Mouse (Mus musculus) MEL (cell line): ENCODE measurements at regions not wholly inside any gene's neighbourhood (a gene's known extent, or its start where the extent isn't known, plus 50 kb on each side); places are given as distances from the start of the nearest gene placed in this dataset.

ENCODE experiments used
- DNase-seq: peaks from one replicate; pipeline ENCODE4 v3.0.0; 2011; ENCODE audit warnings: low read depth, low spot score
- H3K27ac ChIP-seq: 2 replicates; pipeline ENCODE4 v1.5.1; 2012; ENCODE audit warnings: low read depth, mild to moderate bottlenecking, control low read depth, low read length, moderate library complexity; ENCODE audit not compliant: control insufficient read depth
- H3K27me3 ChIP-seq, 2 experiments: fragments of 150-350 bp in 1 of 2; sonication (generic) in 1 of 2; 2 replicates each; pipeline ENCODE4 v1.6.1; 2012; ENCODE audit warnings: low read length in 2 of 2, mild to moderate bottlenecking in 2 of 2, improper control_type of control experiment in 1 of 2, moderate library complexity in 1 of 2; ENCODE audit not compliant: insufficient read depth in 2 of 2, control insufficient read depth in 1 of 2
- H3K36me3 ChIP-seq, 2 experiments: 2 replicates each; pipeline ENCODE4 v1.6.1; 2012 to 2014; ENCODE audit warnings: low read length in 2 of 2, improper control_type of control experiment in 1 of 2, inconsistent platforms in 1 of 2, mild to moderate bottlenecking in 1 of 2; ENCODE audit not compliant: insufficient read depth in 2 of 2, control insufficient read depth in 1 of 2
- H3K4me1 ChIP-seq, 2 experiments: fragments of 150-350 bp in 1 of 2; sonication (generic) in 1 of 2; 2 replicates each; pipeline ENCODE4 v1.6.1; 2012; ENCODE audit warnings: low read length in 2 of 2, improper control_type of control experiment in 1 of 2, mild to moderate bottlenecking in 1 of 2; ENCODE audit not compliant: insufficient read depth in 2 of 2, control insufficient read depth in 1 of 2
- H3K4me3 ChIP-seq, 2 experiments: fragments of 150-350 bp in 1 of 2; sonication (generic) in 1 of 2; 2 replicates each; pipeline ENCODE4 v1.5.1; 2012; ENCODE audit warnings: low read depth in 2 of 2, low read length in 2 of 2, mild to moderate bottlenecking in 2 of 2, moderate library complexity in 2 of 2, control low read depth in 1 of 2, improper control_type of control experiment in 1 of 2; ENCODE audit not compliant: control insufficient read depth in 1 of 2, insufficient read depth in 1 of 2
- H3K79me2 ChIP-seq: 2 replicates; pipeline ENCODE4 v1.6.1; 2012; ENCODE audit warnings: mild to moderate bottlenecking, low read length, moderate library complexity; ENCODE audit not compliant: control insufficient read depth, poor library complexity, insufficient read depth
- H3K9ac ChIP-seq: 2 replicates; pipeline ENCODE4 v1.6.1; 2012; ENCODE audit warnings: low read depth, mild to moderate bottlenecking, control low read depth, low read length, moderate library complexity; ENCODE audit not compliant: control insufficient read depth, poor library complexity, severe bottlenecking
- H3K9me3 ChIP-seq: fragments of 150-350 bp; sonication (generic); replicated peaks from 2 replicates; pipeline ENCODE4 v1.6.1; 2012; ENCODE audit warnings: mild to moderate bottlenecking, low read length, improper control_type of control experiment, moderate library complexity; ENCODE audit not compliant: insufficient read depth
- CHD1 ChIP-seq: IDR thresholded peaks from 2 replicates; pipeline ENCODE4 v1.6.1; 2012; ENCODE audit warnings: low read depth, mild to moderate bottlenecking, inconsistent platforms, low read length, improper control_type of control experiment
- CHD2 ChIP-seq: IDR thresholded peaks from 2 replicates; pipeline ENCODE4 v1.6.1; 2011; ENCODE audit warnings: low read length, improper control_type of control experiment
- E2F4 ChIP-seq: IDR thresholded peaks from 2 replicates; pipeline ENCODE4 v1.6.1; 2011; ENCODE audit warnings: low read depth, low read length, improper control_type of control experiment, borderline replicate concordance
- ELF1 ChIP-seq: IDR thresholded peaks from 2 replicates; pipeline ENCODE4 v1.6.1; 2014; ENCODE audit warnings: low read depth, mild to moderate bottlenecking, inconsistent platforms, low read length, improper control_type of control experiment, moderate library complexity
- EP300 ChIP-seq, 2 experiments: IDR thresholded peaks; 2 replicates each; pipeline ENCODE4 v1.6.1; 2011; ENCODE audit warnings: improper control_type of control experiment in 2 of 2, low read length in 2 of 2, low read depth in 1 of 2, mild to moderate bottlenecking in 1 of 2
- ETS1 ChIP-seq: IDR thresholded peaks from 2 replicates; pipeline ENCODE4 v1.6.1; 2012; ENCODE audit warnings: low read depth, mild to moderate bottlenecking, inconsistent platforms, low read length, improper control_type of control experiment, moderate library complexity
- GABPA ChIP-seq: IDR thresholded peaks from 2 replicates; pipeline ENCODE4 v1.6.1; 2012; ENCODE audit warnings: low read depth, mild to moderate bottlenecking, inconsistent platforms, low read length, improper control_type of control experiment, moderate library complexity
- GATA1 ChIP-seq: IDR thresholded peaks from 2 replicates; pipeline ENCODE4 v1.6.1; 2011; ENCODE audit warnings: low read depth, low read length, improper control_type of control experiment
- MAZ ChIP-seq: IDR thresholded peaks from 2 replicates; pipeline ENCODE4 v1.6.1; 2012; ENCODE audit warnings: low read depth, mild to moderate bottlenecking, inconsistent platforms, low read length, improper control_type of control experiment
- MEF2A ChIP-seq: IDR thresholded peaks from 2 replicates; pipeline ENCODE4 v1.6.1; 2014; ENCODE audit warnings: low read depth, mild to moderate bottlenecking, inconsistent platforms, low read length, improper control_type of control experiment; ENCODE audit not compliant: poor library complexity, insufficient replicate concordance, severe bottlenecking; ENCODE audit errors: extremely low read depth
- NRF1 ChIP-seq: IDR thresholded peaks from 2 replicates; pipeline ENCODE4 v1.6.1; 2014; ENCODE audit warnings: low read depth, mild to moderate bottlenecking, inconsistent platforms, low read length, improper control_type of control experiment, moderate library complexity; ENCODE audit not compliant: poor library complexity, insufficient read depth, severe bottlenecking
- POLR2A ChIP-seq, 2 experiments: IDR thresholded peaks; 2 replicates each; pipeline ENCODE4 v1.6.1; 2011 to 2012; ENCODE audit warnings: low read length in 2 of 2, mild to moderate bottlenecking in 2 of 2, control low read depth in 1 of 2, improper control_type of control experiment in 1 of 2, low read depth in 1 of 2, moderate library complexity in 1 of 2; ENCODE audit not compliant: control insufficient read depth in 1 of 2, insufficient read depth in 1 of 2, poor library complexity in 1 of 2
- POLR2AphosphoS2 ChIP-seq: IDR thresholded peaks from 2 replicates; pipeline ENCODE4 v1.6.1; 2011; ENCODE audit warnings: low read length, improper control_type of control experiment
- RAD21 ChIP-seq: IDR thresholded peaks from 2 replicates; pipeline ENCODE4 v1.6.1; 2011; ENCODE audit warnings: mild to moderate bottlenecking, low read depth, low read length, improper control_type of control experiment
- SMC3 ChIP-seq: IDR thresholded peaks from 2 replicates; pipeline ENCODE4 v1.6.1; 2011; ENCODE audit warnings: low read depth, low read length, improper control_type of control experiment
- TAL1 ChIP-seq: IDR thresholded peaks from 2 replicates; pipeline ENCODE4 v1.6.1; 2012; ENCODE audit warnings: mild to moderate bottlenecking, inconsistent platforms, low read length, moderate library complexity, mixed read lengths
- TBP ChIP-seq: IDR thresholded peaks from 2 replicates; pipeline ENCODE4 v1.8.0; 2011; ENCODE audit warnings: low read depth, low read length, improper control_type of control experiment
- TCF12 ChIP-seq: IDR thresholded peaks from 2 replicates; pipeline ENCODE4 v1.6.1; 2014; ENCODE audit warnings: low read depth, mild to moderate bottlenecking, inconsistent platforms, low read length, improper control_type of control experiment, moderate library complexity
- USF1 ChIP-seq: IDR thresholded peaks from 2 replicates; pipeline ENCODE4 v1.6.1; 2014; ENCODE audit warnings: low read depth, mild to moderate bottlenecking, inconsistent platforms, low read length, improper control_type of control experiment, moderate library complexity
- USF2 ChIP-seq, 2 experiments: IDR thresholded peaks; 2 replicates each; pipeline ENCODE4 v1.6.1; 2011 to 2012; ENCODE audit warnings: improper control_type of control experiment in 2 of 2, low read length in 2 of 2, borderline replicate concordance in 1 of 2, inconsistent platforms in 1 of 2, low read depth in 1 of 2, mild to moderate bottlenecking in 1 of 2; ENCODE audit not compliant: insufficient read depth in 1 of 2
- ZC3H11A ChIP-seq: IDR thresholded peaks from 2 replicates; pipeline ENCODE4 v1.6.1; 2012; ENCODE audit warnings: low read depth, mild to moderate bottlenecking, inconsistent platforms, low read length, improper control_type of control experiment
- ZKSCAN1 ChIP-seq: IDR thresholded peaks from 2 replicates; pipeline ENCODE4 v1.6.1; 2012; ENCODE audit warnings: low read depth, mild to moderate bottlenecking, inconsistent platforms, low read length, improper control_type of control experiment, moderate library complexity
- ZNF384 ChIP-seq: IDR thresholded peaks from 2 replicates; pipeline ENCODE4 v1.6.1; 2012; ENCODE audit warnings: low read depth, mild to moderate bottlenecking, inconsistent platforms, low read length, improper control_type of control experiment

GRCm38 (mm10) chr11:18443156-18443555 lies 489.5 kb upstream of the Etaa1 start:
- Histone ChIP-seq H3K36me3 (no peaks in the 10 kb centered on the region), H3K27me3 (no peaks in the 10 kb centered on the region), H3K4me3 (no peak overlapping the region), H3K27ac (no peak overlapping the region), H3K4me1 (no peaks in the 10 kb centered on the region), H3K79me2 (no peaks in the 10 kb centered on the region), H3K9me3 (no peaks in the 10 kb centered on the region), H3K9ac (no peak overlapping the region)
- TF ChIP-seq GABPA = no peak
- TF ChIP-seq TAL1 = no peak
- no peak for TF ChIP-seq ZKSCAN1
- TF ChIP-seq CHD2 = no peak
- no peak for TF ChIP-seq TBP
- no peak for TF ChIP-seq GATA1
- no peak for TF ChIP-seq ELF1
- no peak for TF ChIP-seq RAD21
- TF ChIP-seq POLR2A (IDR thresholded peaks at IDR 0.05; ENCODE audit: control insufficient read depth in 1 of 2, insufficient read depth in 1 of 2, low read depth in 1 of 2, low read length in 2 of 2, poor library complexity in 1 of 2) = no peak
- TF ChIP-seq CHD1 = no peak
- no peak for TF ChIP-seq ZNF384
- TF ChIP-seq MAZ = no peak
- no peak for TF ChIP-seq USF2 (IDR thresholded peaks at IDR 0.05; ENCODE audit: borderline replicate concordance in 1 of 2, insufficient read depth in 1 of 2, low read depth in 1 of 2, low read length in 2 of 2)
- no peak for TF ChIP-seq E2F4
- no peak for TF ChIP-seq EP300 (IDR thresholded peaks at IDR 0.05; ENCODE audit: low read depth in 1 of 2, low read length in 2 of 2)
- no peak for TF ChIP-seq ETS1
- no peak for TF ChIP-seq MEF2A
- DNase-seq = no peak

GRCm38 (mm10) chr11:18437834-18438611 lies 484.3 kb upstream of the Etaa1 start:
- TF ChIP-seq POLR2AphosphoS2 = no peak
- TF ChIP-seq ZC3H11A = no peak
- TF ChIP-seq GABPA = no peak
- TF ChIP-seq NRF1 = no peak
- no peak for TF ChIP-seq USF1
- no peak for TF ChIP-seq USF2 (IDR thresholded peaks at IDR 0.05; ENCODE audit: borderline replicate concordance in 1 of 2, insufficient read depth in 1 of 2, low read depth in 1 of 2, low read length in 2 of 2)
- TF ChIP-seq TBP = no peak
- TF ChIP-seq TCF12 = no peak
- no peak for TF ChIP-seq SMC3
- no peak for TF ChIP-seq ZNF384
- no peak overlapping the region for H3K4me3 ChIP-seq
- H3K9ac ChIP-seq = no peak overlapping the region
- no peaks in the 10 kb centered on the region for H3K4me1 ChIP-seq
- H3K9me3 ChIP-seq = no peaks in the 10 kb centered on the region
- no peak for DNase-seq
- no peak overlapping the region for H3K27ac ChIP-seq
- H3K36me3 ChIP-seq = no peaks in the 10 kb centered on the region
- no peaks in the 10 kb centered on the region for H3K79me2 ChIP-seq
- peaks cover 2 to 3% of the 10 kb centered on the region in 2 experiments; a peak in 2 of 4 replicates for H3K27me3 ChIP-seq
